Mouse (Mus musculus): ENCODE measurements around the gene Ttc27.
A peak's percentile ranks its signal among the peaks of the same experiment; 100 is the strongest.
"Not testable (repeated sequence)": the region's sequence is repeated elsewhere in the genome, so short reads cannot be mapped to it uniquely, and the experiment has no call there.

The Ttc27 gene

GRCm38 (mm10) chr17:74717618-74718151, at the start of gene Ttc27:
Gene Ttc27, plus strand, starts transcription at chr17:74717732.
- peak; percentile 90 for DNase-seq (ENCODE audit: low spot score)

- DNase-seq (ENCODE audit: low spot score), result no peak
These were observed 49.5 kb upstream of the Ttc27 start for GRCm38 (mm10) chr17:74668010-74668409.

- no peak for DNase-seq (ENCODE audit: low spot score)
These were observed 47.5 kb upstream of the Ttc27 start for GRCm38 (mm10) chr17:74670031-74670430.

DNA sequence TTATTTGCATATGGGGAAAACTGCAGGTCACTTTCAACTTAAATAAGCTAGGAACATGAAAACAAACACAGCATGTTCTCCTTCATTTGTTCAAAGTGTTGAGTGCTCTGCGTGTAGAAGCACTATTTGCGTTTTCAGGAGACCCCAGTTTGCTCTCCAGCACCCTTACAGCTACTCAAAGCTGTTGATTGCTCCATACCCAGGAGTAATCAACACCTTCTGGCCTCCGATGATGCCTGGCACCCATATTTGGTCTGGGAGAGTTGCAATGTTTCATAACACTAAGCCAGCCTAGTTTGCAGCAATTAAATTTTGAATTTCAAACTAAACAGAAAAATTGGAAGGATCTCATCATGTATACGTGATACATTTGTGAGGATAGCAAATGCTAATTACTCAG, 45.1 kb upstream of the Ttc27 start:
- no peak for DNase-seq (ENCODE audit: low spot score)

DNA sequence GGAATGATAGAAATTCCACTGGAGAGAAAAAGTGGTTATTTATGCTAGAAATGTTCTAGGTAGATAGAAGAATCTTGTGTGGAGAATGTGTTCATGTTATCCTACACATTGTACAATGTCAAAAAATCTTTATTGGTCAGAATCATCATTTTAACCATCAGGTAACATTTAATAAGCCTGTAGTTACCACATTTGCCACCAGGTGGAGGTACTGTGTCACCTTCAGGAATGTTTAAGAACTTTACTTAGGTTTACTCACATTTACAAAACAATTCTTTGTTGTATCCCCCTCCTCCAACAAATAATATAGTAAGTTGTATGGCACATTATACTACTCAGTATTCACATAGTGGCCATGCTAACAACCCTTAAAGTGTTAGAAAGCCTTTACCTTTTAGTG, 44.3 kb upstream of the Ttc27 start:
- DNase-seq (ENCODE audit: low spot score), result no peak

DNA sequence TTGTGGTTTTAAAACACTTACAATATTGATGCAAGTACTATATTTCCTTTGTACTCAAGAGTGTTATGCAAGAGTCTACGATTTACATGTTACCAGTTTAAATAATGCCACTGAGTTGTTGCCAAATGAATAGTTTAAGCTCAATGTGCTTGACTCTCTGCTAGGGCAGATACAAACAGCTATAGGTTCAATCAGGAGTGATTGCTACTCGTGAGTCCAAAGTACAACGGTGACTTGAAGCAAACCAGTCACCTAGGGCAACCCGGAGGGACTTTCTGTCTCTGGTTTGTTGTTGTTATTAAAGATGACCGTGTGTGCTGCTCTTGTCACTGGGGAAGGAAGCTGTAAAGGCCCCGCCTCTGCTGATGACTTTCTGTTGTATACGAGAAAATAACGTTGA, 39.5 kb upstream of the Ttc27 start:
- no peak for DNase-seq (ENCODE audit: low spot score)

GRCm38 (mm10) chr17:74684927-74685326, 32.6 kb upstream of the Ttc27 start:
- DNase-seq (ENCODE audit: low spot score), result no peak

GRCm38 (mm10) chr17:74688555-74688954, 29.0 kb upstream of the Ttc27 start:
- no peak for DNase-seq (ENCODE audit: low spot score)

DNA sequence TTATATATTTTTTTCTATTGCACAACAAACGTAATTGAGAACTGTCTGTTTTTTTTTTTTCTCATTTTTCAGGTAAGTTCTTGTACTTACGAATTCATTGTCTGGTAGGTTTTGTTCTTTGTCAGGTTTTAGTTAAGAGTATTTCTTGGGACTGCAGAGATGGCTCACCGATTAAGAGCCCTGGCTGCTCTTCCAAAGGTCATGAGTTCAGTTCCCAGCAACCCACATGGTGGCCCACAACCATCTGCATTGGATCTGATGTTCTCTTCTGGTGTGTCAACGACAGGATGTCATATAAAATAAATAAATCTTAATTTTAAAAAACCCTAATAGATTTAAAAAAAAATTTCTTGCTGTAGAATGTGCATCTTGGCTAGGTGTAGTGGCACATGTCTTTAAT, 28.1 kb upstream of the Ttc27 start:
- no peak for DNase-seq (ENCODE audit: low spot score)

GRCm38 (mm10) chr17:74701661-74702060, 15.9 kb upstream of the Ttc27 start:
- DNase-seq (ENCODE audit: low spot score), result not testable (repeated sequence)

DNA sequence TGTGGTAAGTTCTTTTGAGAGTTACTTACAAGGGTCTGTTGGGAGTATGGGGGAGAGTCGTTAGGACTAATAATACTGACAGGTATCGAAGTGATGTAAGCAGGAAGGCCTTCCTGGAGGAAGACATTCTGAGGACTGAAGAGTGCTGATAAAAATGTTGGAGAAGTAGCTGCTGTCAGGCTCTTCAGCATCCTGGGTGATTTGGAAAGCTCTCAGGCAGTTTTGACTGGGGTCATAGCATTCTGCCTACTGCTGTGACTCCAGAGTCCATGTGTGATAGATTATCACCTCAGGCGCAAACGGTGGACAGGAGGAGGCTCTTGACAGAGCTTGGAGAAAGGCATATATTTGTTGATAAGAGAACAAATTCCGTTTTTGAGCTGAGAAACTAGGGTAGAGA, 12.1 kb upstream of the Ttc27 start:
- DNase-seq (ENCODE audit: low spot score), result no peak

- no peak for DNase-seq (ENCODE audit: low spot score)
These were observed 10.9 kb upstream of the Ttc27 start for GRCm38 (mm10) chr17:74706593-74706992.

DNA sequence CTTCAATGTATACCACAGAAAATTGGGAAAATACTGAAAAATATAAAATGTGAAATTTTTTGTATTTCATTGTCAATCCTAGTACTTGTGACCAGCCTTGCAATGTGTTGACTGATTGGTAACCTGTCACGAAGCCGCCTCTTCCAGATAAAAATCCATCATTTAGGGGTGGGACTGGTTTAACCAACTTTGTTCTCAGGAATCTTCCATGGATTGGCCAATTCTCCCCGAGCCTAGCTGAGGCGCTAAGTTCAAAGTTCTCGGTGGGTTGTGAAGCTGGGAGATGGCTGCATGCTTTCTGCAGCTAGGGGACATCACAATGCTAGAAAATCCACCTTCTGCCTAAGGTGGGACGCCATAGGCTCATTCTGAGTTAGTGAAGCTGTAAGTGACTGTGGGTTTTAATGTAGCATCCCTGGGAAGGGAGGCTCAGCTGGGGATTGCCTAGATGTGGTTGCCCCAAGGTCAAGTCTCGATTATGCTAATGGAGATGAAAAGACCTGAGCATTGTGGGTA, 9.8 kb upstream of the Ttc27 start:
- DNase-seq (ENCODE audit: low spot score), result no peak

GRCm38 (mm10) chr17:74710731-74711130, 6.8 kb upstream of the Ttc27 start:
- no peak for DNase-seq (ENCODE audit: low spot score)

GRCm38 (mm10) chr17:74711627-74712026, 5.9 kb upstream of the Ttc27 start:
- no peak for DNase-seq (ENCODE audit: low spot score)

DNA sequence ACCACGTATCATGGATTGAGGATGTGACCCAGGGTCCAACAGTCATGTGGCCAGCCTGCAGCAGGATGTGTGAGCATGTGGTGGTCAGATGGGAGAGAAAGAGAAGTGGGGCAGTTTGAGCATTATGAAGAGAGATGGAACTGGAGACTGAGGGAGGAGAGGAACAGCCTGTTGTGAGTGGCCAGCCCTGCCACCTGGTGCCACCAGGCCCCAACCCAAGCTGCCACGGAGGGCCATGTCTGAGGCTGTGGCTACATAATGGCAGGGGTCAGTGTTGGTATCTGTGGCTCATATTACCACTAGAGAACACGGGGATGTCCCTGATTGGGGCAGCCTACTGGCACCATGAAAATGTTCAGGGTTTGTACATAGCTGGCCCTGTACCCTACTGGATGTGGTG, 2.4 kb upstream of the Ttc27 start:
- DNase-seq (ENCODE audit: low spot score), result no peak

DNA sequence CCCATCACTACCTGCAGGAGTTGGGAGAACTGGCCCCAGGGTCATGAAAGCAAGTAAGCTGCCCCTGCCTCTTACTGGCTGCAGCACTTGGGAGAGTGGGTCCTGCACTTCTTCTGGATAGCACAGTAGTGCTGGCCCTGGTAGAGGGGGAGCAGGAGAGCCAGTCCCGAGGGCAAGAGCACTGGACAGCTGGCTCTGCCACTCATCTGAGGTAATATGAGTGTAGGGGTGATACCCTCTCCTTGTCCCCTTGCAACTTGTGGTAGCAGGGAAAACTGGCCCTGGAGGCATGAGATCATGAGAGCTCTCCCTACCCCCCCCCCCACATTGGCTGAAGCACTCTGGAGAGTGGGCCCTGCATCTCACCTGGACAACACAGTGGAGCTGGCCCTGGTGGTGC, 1.8 kb upstream of the Ttc27 start:
- no peak for DNase-seq (ENCODE audit: low spot score)

- no peak for DNase-seq (ENCODE audit: low spot score)
These were observed 889 bp upstream of the Ttc27 start for GRCm38 (mm10) chr17:74716643-74717042.

GRCm38 (mm10) chr17:74717091-74717617, 378 bp upstream of the Ttc27 start:
- no peak for DNase-seq (ENCODE audit: low spot score)

GRCm38 (mm10) chr17:74732872-74733271, 15.3 kb downstream of the Ttc27 start:
- DNase-seq (ENCODE audit: low spot score), result no peak

DNA sequence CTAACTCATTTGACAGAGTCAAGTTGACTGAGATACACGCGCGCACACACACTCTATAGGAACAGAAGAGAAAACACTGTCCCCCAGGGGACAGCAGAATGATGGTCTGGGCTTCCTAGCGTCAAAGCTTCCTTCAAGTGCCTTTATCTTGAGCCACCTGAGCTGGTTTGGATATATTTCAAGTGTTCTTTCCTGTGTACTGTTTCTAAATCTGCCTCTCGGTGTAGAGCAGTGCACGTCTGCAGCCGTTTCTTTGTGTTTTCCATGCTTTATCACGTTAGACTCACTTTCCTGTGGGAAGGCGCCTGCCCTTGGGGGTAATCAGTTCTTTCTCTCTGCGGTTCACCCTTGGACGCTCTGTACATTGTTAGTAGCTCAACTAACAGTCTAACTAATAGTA, 17.9 kb downstream of the Ttc27 start:
- no peak for DNase-seq (ENCODE audit: low spot score)

GRCm38 (mm10) chr17:74749659-74750058, 32.1 kb downstream of the Ttc27 start:
- no peak for DNase-seq (ENCODE audit: low spot score)

- no peak for DNase-seq (ENCODE audit: low spot score)
These were observed 33.5 kb downstream of the Ttc27 start for GRCm38 (mm10) chr17:74751026-74751425.

DNA sequence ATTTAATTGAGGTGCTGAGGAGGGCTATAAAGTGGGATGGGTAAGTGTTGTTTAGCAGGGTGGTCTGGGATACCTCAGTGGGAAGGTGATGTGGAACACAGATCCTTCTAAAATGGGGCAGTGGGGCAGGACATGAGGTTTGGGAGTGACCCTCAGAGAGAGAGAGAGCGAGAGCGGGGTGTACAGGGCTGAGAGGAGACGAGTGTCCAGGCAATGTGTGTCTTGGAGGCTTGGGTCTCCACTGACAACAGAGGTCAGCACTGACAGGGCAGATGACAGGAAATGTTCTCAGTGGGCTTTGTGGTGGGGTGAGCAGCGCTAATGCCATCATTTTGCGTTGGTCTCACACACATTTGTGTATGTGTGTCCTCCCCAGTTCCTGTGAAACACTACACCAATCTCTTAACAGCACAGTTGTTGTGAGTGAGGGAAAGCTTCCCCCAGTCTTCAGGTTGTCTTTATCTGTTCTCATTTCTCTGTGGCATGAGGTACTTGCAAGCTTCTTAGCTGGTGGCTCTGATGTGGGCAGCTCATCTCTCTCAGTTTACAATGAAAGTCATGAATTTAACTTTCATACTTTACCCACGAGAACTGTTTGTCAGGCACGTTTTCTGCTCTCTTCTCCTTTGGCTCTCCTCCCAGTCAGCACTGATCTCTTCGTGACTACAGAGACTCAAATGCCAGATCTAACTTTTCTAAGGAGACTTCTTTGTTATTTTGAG, 35.5 kb downstream of the Ttc27 start:
- DNase-seq (ENCODE audit: low spot score), result no peak

All from urinary bladder, postnatal 10 days (tissue).